Mouse (Mus musculus): ENCODE results near the gene Eef1b2. TPM values are rescaled to one million over a fixed set of nuclear protein-coding genes. Genes with fewer than 3 reads are reported as not detected.

The Eef1b2 gene
- polyA plus RNA-seq, 1 experiment from 2014 or later = 462 TPM

- Histone ChIP-seq H3K27me3 (no peaks in the 10 kb centered on the region), H3K9ac (replicated peaks) (no peak overlapping the region), H3K4me2 (replicated peaks) (no peak overlapping the region), H3K4me1 (replicated peaks) (peaks cover 15% of the 10 kb centered on the region), H3K36me3 (0 out of 2 replicates have a peak, but pooled peaks cover 5% of the 10 kb centered on the region), H3K27ac (no peak overlapping the region), H3K9me3 (0 out of 2 replicates have a peak, but pooled peaks cover 8% of the 10 kb centered on the region), H3K4me3 (replicated peaks) (no peak overlapping the region)
- ATAC-seq = no peak
- 94% methylated on average over 6 of the region's 6 CpGs for WGBS
These were observed 22.8 kb downstream of the Eef1b2 start for GRCm38 (mm10) chr1:63199387-63199786.

GRCm38 (mm10) chr1:63200322-63200721 is 23.7 kb downstream of the Eef1b2 start:
- no peak overlapping the region for H3K4me2 ChIP-seq (replicated peaks)
- no peak overlapping the region for H3K9ac ChIP-seq (replicated peaks)
- H3K9me3 ChIP-seq = 0 out of 2 replicates have a peak, but pooled peaks cover 8% of the 10 kb centered on the region
- no peak for ATAC-seq
- H3K27ac ChIP-seq = no peak overlapping the region
- 96% methylated on average over 18 of the region's 18 CpGs for WGBS
- no peak overlapping the region for H3K4me3 ChIP-seq (replicated peaks)
- 0 out of 2 replicates have a peak, but pooled peaks cover 5% of the 10 kb centered on the region for H3K36me3 ChIP-seq
- H3K4me1 ChIP-seq (replicated peaks) = peaks cover 24% of the 10 kb centered on the region
- H3K27me3 ChIP-seq = no peaks in the 10 kb centered on the region

GRCm38 (mm10) chr1:63201672-63202071 is 25.0 kb downstream of the Eef1b2 start:
- 0 out of 2 replicates have a peak, but pooled peaks cover 8% of the 10 kb centered on the region for H3K9me3 ChIP-seq
- WGBS = 79% methylated on average over 1 of the region's 1 CpGs
- peaks cover 26% of the 10 kb centered on the region for H3K4me1 ChIP-seq (replicated peaks)
- ATAC-seq = no peak
- no peak overlapping the region for H3K9ac ChIP-seq (replicated peaks)
- H3K27me3 ChIP-seq = no peaks in the 10 kb centered on the region
- H3K27ac ChIP-seq = no peak overlapping the region
- no peak overlapping the region for H3K4me2 ChIP-seq (replicated peaks)
- no peak overlapping the region for H3K4me3 ChIP-seq (replicated peaks)
- 0 out of 2 replicates have a peak, but pooled peaks cover 5% of the 10 kb centered on the region for H3K36me3 ChIP-seq

DNA sequence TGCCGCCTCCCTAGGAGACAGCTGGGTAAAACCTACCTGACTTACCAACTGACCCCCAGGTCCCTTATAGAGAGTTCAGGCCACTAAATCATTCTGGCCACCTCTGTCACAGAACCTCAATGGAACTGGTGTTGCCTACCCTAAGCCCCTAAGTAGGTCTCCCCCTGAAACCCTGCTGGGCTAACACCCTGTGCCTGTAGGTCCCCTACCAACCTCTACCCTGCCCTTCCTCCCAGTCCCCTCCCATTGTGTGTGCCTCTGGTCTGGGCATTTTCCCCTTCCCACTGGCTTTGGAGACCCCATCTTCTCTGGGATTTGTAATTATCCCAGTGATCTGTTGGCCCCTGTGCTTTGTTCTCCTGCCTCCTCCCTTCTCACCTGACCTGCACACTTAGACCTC is 26.8 kb downstream of the Eef1b2 start:
- ATAC-seq = peak; percentile 65
- Histone ChIP-seq H3K4me1 (replicated peaks) (peaks cover 26% of the 10 kb centered on the region), H3K27ac (peak overlapping the region; percentile 89), H3K27me3 (no peaks in the 10 kb centered on the region), H3K36me3 (0 out of 2 replicates have a peak, but pooled peaks cover 5% of the 10 kb centered on the region), H3K4me2 (replicated peaks) (no peak overlapping the region), H3K4me3 (replicated peaks) (no peak overlapping the region), H3K9ac (replicated peaks) (no peak overlapping the region), H3K9me3 (0 out of 2 replicates have a peak, but pooled peaks cover 8% of the 10 kb centered on the region)
- 57% methylated on average over 1 of the region's 1 CpGs for WGBS

DNA sequence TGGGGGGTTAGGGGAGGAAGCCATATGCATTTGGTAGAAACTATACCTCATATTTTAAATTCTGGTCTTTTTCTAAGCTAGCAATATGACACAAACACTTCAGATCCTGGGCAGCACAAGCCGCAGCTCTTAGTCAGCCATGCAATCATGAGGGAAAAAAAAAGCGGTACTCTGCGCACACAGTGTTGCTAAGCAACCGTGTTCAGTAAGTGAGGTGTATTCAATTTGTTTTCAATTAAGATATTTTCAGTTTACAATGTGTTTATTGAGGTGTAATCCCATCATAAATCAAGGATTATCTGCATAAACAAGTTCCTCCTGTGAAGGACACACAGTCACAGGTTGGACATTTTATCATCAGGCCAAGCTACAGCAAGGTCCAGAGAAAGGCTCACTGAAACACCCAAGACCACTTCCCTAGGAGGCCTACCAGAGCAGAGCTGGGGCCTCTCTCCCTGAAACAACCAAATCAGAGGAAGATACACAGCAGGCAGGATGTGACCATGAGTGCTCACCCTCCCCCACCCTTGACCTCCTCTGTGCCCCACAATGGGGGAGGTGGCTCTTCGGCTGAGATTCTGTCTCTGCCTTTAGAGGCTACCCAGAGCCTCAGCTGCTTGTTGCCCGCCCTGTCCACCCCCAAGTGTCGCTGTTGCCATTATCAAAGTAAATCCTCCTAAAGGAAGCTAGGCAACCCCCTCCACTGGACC is 27.5 kb downstream of the Eef1b2 start:
- Histone ChIP-seq H3K36me3 (0 out of 2 replicates have a peak, but pooled peaks cover 5% of the 10 kb centered on the region), H3K4me2 (replicated peaks) (0 out of 2 replicates have a peak overlapping the region, but pooled peaks have one; percentile 11), H3K4me3 (replicated peaks) (no peak overlapping the region), H3K27ac (peak overlapping the region; percentile 89), H3K9ac (replicated peaks) (no peak overlapping the region; the same call in 1 of the 2 replicates), H3K9me3 (0 out of 2 replicates have a peak, but pooled peaks cover 8% of the 10 kb centered on the region), H3K4me1 (replicated peaks) (peaks cover 26% of the 10 kb centered on the region), H3K27me3 (no peaks in the 10 kb centered on the region)
- WGBS = 3% methylated on average over 7 of the region's 7 CpGs
- ATAC-seq = peak; percentile 88

GRCm38 (mm10) chr1:63204660-63205394 is 28.2 kb downstream of the Eef1b2 start:
- WGBS = 11% methylated on average over 7 of the region's 7 CpGs
- H3K27ac ChIP-seq = peak overlapping the region; percentile 89
- 0 out of 2 replicates have a peak, but pooled peaks cover 7% of the 10 kb centered on the region for H3K9me3 ChIP-seq
- no peaks in the 10 kb centered on the region for H3K27me3 ChIP-seq
- peak; percentile 41 for ATAC-seq
- H3K9ac ChIP-seq (replicated peaks) = peak overlapping the region; percentile 19; the same call in 1 of the 2 replicates
- no peak overlapping the region for H3K4me3 ChIP-seq (replicated peaks)
- 0 out of 2 replicates have a peak, but pooled peaks cover 5% of the 10 kb centered on the region for H3K36me3 ChIP-seq
- peaks cover 26% of the 10 kb centered on the region for H3K4me1 ChIP-seq (replicated peaks)
- H3K4me2 ChIP-seq (replicated peaks) = no peak overlapping the region

GRCm38 (mm10) chr1:63207607-63208006 is 31.0 kb downstream of the Eef1b2 start:
- H3K27me3 ChIP-seq = no peaks in the 10 kb centered on the region
- H3K36me3 ChIP-seq = no peaks in the 10 kb centered on the region
- no peak overlapping the region for H3K4me3 ChIP-seq (replicated peaks)
- no peak overlapping the region for H3K4me2 ChIP-seq (replicated peaks)
- 88% methylated on average over 3 of the region's 3 CpGs for WGBS
- H3K9ac ChIP-seq (replicated peaks) = no peak overlapping the region
- no peak overlapping the region for H3K27ac ChIP-seq
- peaks cover 26% of the 10 kb centered on the region for H3K4me1 ChIP-seq (replicated peaks)
- no peaks in the 10 kb centered on the region for H3K9me3 ChIP-seq
- no peak for ATAC-seq

GRCm38 (mm10) chr1:63209861-63210529 is 33.4 kb downstream of the Eef1b2 start:
- Histone ChIP-seq H3K4me1 (replicated peaks) (peaks cover 24% of the 10 kb centered on the region), H3K36me3 (no peaks in the 10 kb centered on the region), H3K4me2 (replicated peaks) (no peak overlapping the region), H3K4me3 (replicated peaks) (no peak overlapping the region), H3K27ac (no peak overlapping the region), H3K27me3 (no peaks in the 10 kb centered on the region), H3K9me3 (no peaks in the 10 kb centered on the region), H3K9ac (replicated peaks) (no peak overlapping the region)
- ATAC-seq = no peak
- 15% methylated on average over 6 of the region's 6 CpGs for WGBS

DNA sequence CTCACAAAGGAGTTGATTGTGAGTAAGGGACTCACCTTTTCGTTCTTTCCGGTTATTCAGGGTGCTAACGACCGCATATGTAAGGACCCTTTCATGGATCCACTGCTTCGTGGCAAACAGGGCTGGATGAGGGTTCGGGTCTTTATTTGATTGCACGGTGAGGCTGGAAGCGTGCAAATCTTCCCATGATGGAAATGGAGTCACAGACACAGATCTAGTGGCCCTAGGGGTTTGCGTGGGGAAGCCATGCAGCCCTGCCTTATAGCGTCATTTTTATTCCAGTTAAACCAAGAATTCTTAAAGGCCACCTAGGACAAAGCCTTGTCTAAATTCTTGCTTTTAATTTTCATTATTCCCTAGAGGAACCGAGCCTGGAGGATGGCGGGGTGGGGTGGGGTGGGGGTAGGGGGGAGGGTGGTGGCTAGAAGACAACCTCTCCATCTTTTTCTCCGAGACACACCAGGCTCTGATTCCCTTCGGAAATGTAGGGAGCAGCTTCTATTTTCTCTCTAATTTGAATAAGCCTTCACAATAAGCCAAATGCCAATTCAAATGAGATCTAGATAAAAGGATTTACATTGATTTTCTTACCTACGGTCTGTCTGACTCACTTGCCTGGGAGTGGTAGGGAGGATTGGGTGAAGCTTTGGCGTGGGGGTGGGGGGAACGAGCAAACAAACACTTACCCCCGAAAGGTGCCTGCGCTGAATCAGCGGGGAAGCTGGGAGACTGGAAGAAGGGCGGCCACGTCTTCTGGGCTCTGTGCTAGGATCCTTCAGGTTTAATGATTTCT is 37.0 kb downstream of the Eef1b2 start:
- ATAC-seq = peak; percentile 76
- H3K36me3 ChIP-seq = no peaks in the 10 kb centered on the region
- WGBS = 13% methylated on average over 22 of the region's 22 CpGs
- H3K9me3 ChIP-seq = no peaks in the 10 kb centered on the region
- H3K27ac ChIP-seq = peak overlapping the region; percentile 79
- H3K4me3 ChIP-seq (replicated peaks) = peak overlapping the region; percentile 24
- H3K9ac ChIP-seq (replicated peaks) = peak overlapping the region; percentile 44; the same call in 1 of the 2 replicates
- no peaks in the 10 kb centered on the region for H3K27me3 ChIP-seq
- peaks cover 19% of the 10 kb centered on the region for H3K4me1 ChIP-seq (replicated peaks)
- H3K4me2 ChIP-seq (replicated peaks) = peak overlapping the region; percentile 50

- WGBS = 28% methylated on average over 3 of the region's 3 CpGs
- ATAC-seq = no peak; the same call in 1 of the 2 replicates
- Histone ChIP-seq H3K9ac (replicated peaks) (peak within 1 kb of the TSS; percentile 44; the same call in 1 of the 2 replicates), H3K4me3 (replicated peaks) (peak within 1 kb of the TSS; percentile 24), H3K4me1 (replicated peaks) (peaks cover 19% of the 10 kb centered on the region), H3K27me3 (no peaks in the 10 kb centered on the region), H3K36me3 (no peaks in the 10 kb centered on the region), H3K27ac (peak within 1 kb of the TSS; percentile 79), H3K4me2 (replicated peaks) (peak within 1 kb of the TSS; percentile 50), H3K9me3 (no peaks in the 10 kb centered on the region)
These were observed 37.6 kb downstream of the Eef1b2 start, which contains the start of gene Gpr1 for GRCm38 (mm10) chr1:63214271-63214558. Gpr1 (minus strand) TSS chr1:63214543.

DNA sequence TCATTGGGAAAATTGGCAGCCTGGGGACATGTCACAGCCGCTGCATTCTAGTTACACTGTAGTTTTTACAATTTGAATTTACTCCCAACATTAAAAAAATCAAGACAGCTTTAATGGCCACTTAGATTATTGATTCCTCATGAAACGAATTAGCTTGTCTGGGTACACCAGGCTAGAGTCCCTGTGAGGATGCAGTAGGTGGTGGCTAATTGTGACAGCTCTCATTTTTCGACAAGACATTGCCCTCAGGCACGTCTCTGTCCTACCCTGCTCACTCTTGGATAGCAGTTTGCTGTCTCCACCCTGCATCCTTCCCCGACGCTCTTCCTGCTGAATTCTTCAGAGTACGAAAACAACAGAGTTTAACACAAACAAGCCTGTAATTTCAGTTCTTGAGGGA is 38.0 kb downstream of the Eef1b2 start:
- Histone ChIP-seq H3K27me3 (no peaks in the 10 kb centered on the region), H3K9me3 (no peaks in the 10 kb centered on the region), H3K36me3 (no peaks in the 10 kb centered on the region), H3K9ac (replicated peaks) (no peak overlapping the region), H3K4me3 (replicated peaks) (no peak overlapping the region), H3K27ac (peak overlapping the region; percentile 79), H3K4me2 (replicated peaks) (no peak overlapping the region), H3K4me1 (replicated peaks) (peaks cover 19% of the 10 kb centered on the region)
- WGBS = 52% methylated on average over 7 of the region's 7 CpGs
- ATAC-seq = peak; percentile 65; the same call in 1 of the 2 replicates

Measured in midbrain, embryonic 13.5 days (tissue).